Mouse (Mus musculus): Measurements from ENCODE around the gene Tubb3.
A peak's percentile ranks its signal among the peaks of the same experiment; 100 is the strongest.
"Not testable (repeated sequence)": the region's sequence is repeated elsewhere in the genome, so short reads cannot be mapped to it uniquely, and the experiment has no call there.

Tubb3 gene

DNA sequence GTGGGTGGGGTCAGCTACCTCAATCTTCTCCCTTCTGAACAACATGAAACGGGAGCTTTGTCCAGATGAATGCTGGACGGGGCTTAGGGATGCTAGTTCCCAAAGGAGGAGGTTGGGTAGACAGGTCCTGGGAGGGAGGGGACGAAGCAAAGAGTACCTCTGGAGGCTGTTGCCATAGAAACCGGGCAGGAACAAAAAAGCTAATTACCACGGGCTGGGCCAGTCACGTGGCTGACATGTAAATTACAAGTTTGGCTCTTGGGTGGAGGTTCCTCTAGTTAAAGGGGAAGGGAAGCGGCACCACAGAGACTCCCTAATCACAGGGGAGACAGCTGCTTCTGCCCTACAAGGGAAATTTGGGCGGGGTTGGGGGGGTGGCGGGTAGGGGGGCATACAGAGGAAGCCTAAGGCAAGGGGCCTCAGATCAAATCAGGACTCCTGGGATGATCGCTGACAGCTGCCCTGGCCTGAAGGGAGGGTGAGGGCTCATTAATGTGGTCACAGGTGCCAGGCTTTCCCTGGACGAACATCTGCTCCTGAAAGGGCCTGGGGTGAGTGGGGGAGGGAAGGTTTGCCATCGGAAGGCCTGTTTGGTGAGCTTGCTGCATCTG lies 1.4 kb downstream of the Tubb3 start:
- DNase-seq = peak; percentile 58 to 72

- no peak for DNase-seq
Measured at GRCm38 (mm10) chr8:123414255-123414654, 3.0 kb downstream of the Tubb3 start.

DNA sequence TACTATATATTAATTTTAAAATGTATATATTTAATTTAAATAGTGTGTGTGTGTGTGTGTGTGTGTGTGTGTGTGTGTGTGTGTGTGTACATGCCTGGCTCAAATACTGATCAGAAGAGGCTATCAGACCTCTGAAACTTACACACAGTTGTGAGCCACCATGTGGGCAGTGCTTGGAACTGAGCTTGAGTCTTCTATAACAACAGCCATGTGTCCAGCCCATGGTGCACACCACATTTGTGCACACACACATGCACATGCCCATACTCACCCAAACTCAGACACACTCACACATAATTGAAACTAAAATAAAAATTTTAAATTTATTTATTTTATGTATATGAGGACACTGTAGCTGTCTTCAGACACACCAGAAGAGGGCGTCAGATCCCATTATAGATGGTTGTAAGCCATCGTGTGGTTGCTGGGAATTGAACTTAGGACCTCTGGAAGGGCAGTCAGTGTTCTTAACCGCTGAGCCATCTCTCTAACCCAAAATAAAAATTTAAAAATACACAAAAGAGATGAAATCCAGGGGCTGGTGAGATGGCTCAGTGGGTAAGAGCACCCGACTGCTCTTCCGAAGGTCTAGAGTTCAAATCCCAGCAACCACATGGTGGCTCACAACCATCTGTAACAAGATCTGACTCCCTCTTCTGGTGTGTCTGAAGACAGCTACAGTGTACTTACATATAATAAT lies 3.9 kb downstream of the Tubb3 start:
- DNase-seq = not testable (repeated sequence)

- peak in 1 of 2 experiments; percentile 39 for DNase-seq
Measured at GRCm38 (mm10) chr8:123415967-123416943, 5.0 kb downstream of the Tubb3 start.

DNA sequence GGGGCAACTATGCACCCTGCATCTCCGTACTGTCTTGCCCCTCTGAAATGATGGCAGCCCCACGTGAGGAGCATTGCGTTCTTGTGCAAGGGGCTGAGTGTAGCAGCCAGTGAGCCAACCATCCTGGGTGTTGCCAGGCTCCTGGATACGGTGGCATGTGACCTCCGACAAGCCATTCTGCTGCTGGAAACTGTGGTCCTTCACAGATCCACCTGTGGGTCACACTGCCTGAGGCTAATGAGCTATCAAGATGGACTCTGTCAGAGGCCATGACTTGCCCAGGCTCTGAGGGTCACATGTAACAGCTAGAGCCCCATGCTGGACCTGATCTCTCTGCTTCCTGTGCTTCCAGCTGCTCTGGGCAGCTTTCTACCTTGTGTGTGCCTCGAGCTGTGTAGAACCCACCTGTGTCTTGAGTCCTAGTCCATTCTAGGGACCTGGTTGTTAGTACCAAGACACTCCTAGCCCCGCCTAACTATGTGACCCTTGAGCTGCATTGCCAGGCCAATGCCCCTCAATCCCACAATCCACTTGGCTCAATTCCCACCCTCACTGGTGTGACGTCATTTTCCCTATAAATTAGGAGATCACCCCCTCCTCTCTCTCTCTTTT lies 5.8 kb downstream of the Tubb3 start:
- DNase-seq = no peak

DNA sequence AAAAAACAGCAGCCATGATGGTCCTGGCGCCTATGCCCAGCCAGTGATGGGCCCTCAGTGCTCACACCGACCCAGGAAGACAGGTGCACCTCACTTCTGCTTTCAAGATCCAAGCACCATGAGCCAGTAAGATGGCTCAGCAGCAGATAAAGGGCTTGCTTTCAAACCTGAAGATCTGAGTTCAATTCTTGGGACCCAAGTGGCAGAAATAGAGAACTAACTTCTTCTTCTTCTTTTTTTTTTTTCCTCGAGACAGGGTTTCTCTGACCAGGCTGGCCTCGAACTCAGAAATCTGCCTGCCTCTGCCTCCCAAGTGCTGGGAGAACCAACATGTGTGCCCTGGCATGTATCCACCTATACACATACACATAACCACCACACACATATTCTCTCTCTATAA lies 8.5 kb downstream of the Tubb3 start:
- DNase-seq = no peak

GRCm38 (mm10) chr8:123420525-123421281 lies 9.5 kb downstream of the Tubb3 start:
- DNase-seq = no peak

GRCm38 (mm10) chr8:123421325-123421724 lies 10.1 kb downstream of the Tubb3 start:
- no peak for DNase-seq

GRCm38 (mm10) chr8:123422056-123422780 lies 11.0 kb downstream of the Tubb3 start:
- DNase-seq = peak; percentile 83 to 85

- DNase-seq = no peak
Measured at GRCm38 (mm10) chr8:123422781-123423159, 11.5 kb downstream of the Tubb3 start.

DNA sequence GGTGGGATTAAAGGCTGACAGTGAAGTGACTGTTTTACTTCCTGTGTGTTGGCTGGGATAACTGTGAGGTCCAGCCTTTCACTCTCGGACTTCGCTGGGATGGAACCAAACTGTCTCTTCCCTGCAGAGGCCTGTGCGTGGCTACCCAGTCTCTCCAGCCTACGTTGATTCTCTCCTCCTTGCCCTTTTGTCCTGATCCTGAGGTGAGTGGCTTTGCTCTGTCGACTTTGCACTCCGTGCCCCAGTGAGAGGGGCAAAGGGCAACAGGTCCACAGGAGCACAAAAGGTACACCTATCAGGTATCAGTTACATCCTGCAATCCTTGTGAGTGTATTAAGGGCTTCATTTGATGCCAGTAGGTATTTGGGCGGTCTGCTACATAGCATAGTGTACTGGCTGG lies 12.2 kb downstream of the Tubb3 start, which contains the start of gene Def8:
TSS of gene Def8 (plus strand) at position 87 of the 400 bp plus-strand sequence.
- DNase-seq = no peak

GRCm38 (mm10) chr8:123426511-123427509 lies 15.6 kb downstream of the Tubb3 start:
- no peak for DNase-seq

- DNase-seq = no peak
Measured at GRCm38 (mm10) chr8:123427639-123428275, 16.5 kb downstream of the Tubb3 start.

- no peak for DNase-seq
Measured at GRCm38 (mm10) chr8:123428343-123428893, 17.2 kb downstream of the Tubb3 start.

- no peak for DNase-seq
Measured at GRCm38 (mm10) chr8:123428939-123429721, 17.9 kb downstream of the Tubb3 start.

- not testable (repeated sequence) for DNase-seq
Measured at GRCm38 (mm10) chr8:123429722-123430013, 18.4 kb downstream of the Tubb3 start.

- DNase-seq = not testable (repeated sequence)
Measured at GRCm38 (mm10) chr8:123430936-123431335, 19.7 kb downstream of the Tubb3 start.

- no peak for DNase-seq
Measured at GRCm38 (mm10) chr8:123431616-123432365, 20.6 kb downstream of the Tubb3 start.
